Mouse (Mus musculus) cerebellum, adult (tissue): ENCODE measurements at regions not wholly inside any gene's neighbourhood (a gene's known extent, or its start where the extent isn't known, plus 50 kb on each side); places are given as distances from the start of the nearest gene placed in this dataset.

ENCODE experiments used
- ATAC-seq: cut with Nextera tagmentation; 2 replicates; pipeline ENCODE4 v1.9.2; 2017; ENCODE audit warnings: mild to moderate bottlenecking, moderate library complexity, mixed read lengths; ENCODE audit not compliant: insufficient number of reproducible peaks, low FRiP score, low TSS enrichment

GRCm38 (mm10) chr5:119373774-119374700 is 296.4 kb upstream of the Tbx3 start:
- ATAC-seq: no peak

GRCm38 (mm10) chr5:119374861-119375260 is 295.6 kb upstream of the Tbx3 start:
- no peak for ATAC-seq

- ATAC-seq: no peak
Measured at GRCm38 (mm10) chr5:119378261-119378660, 292.2 kb upstream of the Tbx3 start.

GRCm38 (mm10) chr5:119379915-119380432 is 290.5 kb upstream of the Tbx3 start:
- no peak for ATAC-seq

- no peak for ATAC-seq
Measured at GRCm38 (mm10) chr5:119381495-119381894, 289.0 kb upstream of the Tbx3 start.

- ATAC-seq: no peak
Measured at GRCm38 (mm10) chr5:119385506-119385905, 285.0 kb upstream of the Tbx3 start.

- ATAC-seq: no peak
Measured at GRCm38 (mm10) chr5:119386821-119387220, 283.6 kb upstream of the Tbx3 start.

GRCm38 (mm10) chr5:119387261-119387660 is 283.2 kb upstream of the Tbx3 start:
- no peak for ATAC-seq

GRCm38 (mm10) chr5:119388841-119389240 is 281.6 kb upstream of the Tbx3 start:
- ATAC-seq: no peak

- no peak for ATAC-seq
Measured at GRCm38 (mm10) chr5:119389384-119389783, 281.1 kb upstream of the Tbx3 start.

GRCm38 (mm10) chr5:119389857-119390256 is 280.6 kb upstream of the Tbx3 start:
- peak; percentile 85; the same call in 1 of the 2 replicates for ATAC-seq

- no peak for ATAC-seq
Measured at GRCm38 (mm10) chr5:119398475-119398874, 272.0 kb upstream of the Tbx3 start.

GRCm38 (mm10) chr5:119400223-119400935 is 270.1 kb upstream of the Tbx3 start:
- ATAC-seq: no peak

GRCm38 (mm10) chr5:119401915-119402314 is 268.6 kb upstream of the Tbx3 start:
- ATAC-seq: no peak

- no peak for ATAC-seq
Measured at GRCm38 (mm10) chr5:119402651-119403050, 267.8 kb upstream of the Tbx3 start.

- no peak for ATAC-seq
Measured at GRCm38 (mm10) chr5:119410966-119411365, 259.5 kb upstream of the Tbx3 start.

- no peak for ATAC-seq
Measured at GRCm38 (mm10) chr5:119415835-119416234, 254.6 kb upstream of the Tbx3 start.

GRCm38 (mm10) chr5:119418486-119418885 is 252.0 kb upstream of the Tbx3 start:
- ATAC-seq: no peak

- no peak for ATAC-seq
Measured at GRCm38 (mm10) chr5:119427511-119428019, 242.9 kb upstream of the Tbx3 start.

GRCm38 (mm10) chr5:119431271-119431756 is 239.2 kb upstream of the Tbx3 start:
- no peak for ATAC-seq

- ATAC-seq: no peak
Measured at GRCm38 (mm10) chr5:119434572-119434971, 235.9 kb upstream of the Tbx3 start.
